Mouse (Mus musculus) ES-Bruce4 (cell line): ENCODE data around the gene Ctnna3.

ENCODE experiments used
- CTCF ChIP-seq: IDR thresholded peaks from one replicate; pipeline ENCODE4 v1.8.1; 2011; ENCODE audit warnings: low read depth, low read length
- EP300 ChIP-seq: IDR thresholded peaks from 2 replicates; pipeline ENCODE4 v1.6.1; 2011; ENCODE audit warnings: low read depth, low read length; ENCODE audit not compliant: insufficient read depth

DNA sequence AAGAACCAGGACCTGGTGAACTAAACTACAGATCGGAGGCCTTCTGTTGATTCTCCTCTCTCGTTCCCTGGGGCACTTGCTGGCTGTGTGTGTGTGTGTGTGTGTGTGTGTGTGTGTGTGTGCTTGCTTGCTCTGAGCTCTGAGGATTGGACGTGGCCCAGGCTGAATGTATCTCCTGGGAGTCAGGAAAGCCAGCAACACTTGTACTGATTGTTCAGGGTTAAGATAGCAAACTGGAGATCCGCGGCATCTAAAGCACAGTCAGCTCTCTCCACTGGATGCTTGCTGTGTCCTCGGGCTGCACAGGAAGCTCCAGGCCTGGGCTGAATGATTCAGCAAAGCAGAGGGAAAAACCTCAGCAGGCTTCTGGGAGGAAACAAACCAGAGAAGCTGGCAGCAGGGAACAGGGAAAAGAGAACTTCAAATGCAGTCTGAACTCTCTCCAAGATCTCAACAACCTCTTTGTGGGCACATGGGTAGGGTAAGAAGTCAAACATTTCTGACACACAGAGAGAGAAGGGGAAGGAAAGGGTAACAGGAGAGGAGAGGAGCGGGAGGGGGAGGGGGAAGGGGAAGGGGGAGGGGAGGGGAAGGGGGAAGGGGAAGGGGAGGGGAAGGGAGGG lies 524.5 kb downstream of the Ctnna3 start:
- TF ChIP-seq CTCF, result no peak
- TF ChIP-seq EP300, result no peak
